Mouse (Mus musculus) WW6 (cell line): ENCODE results near the gene Nmnat1.
A peak's percentile ranks its signal among the peaks of the same experiment; 100 is the strongest.
"Not testable (repeated sequence)": the region's sequence is repeated elsewhere in the genome, so short reads cannot be mapped to it uniquely, and the experiment has no call there.

Experiments used
- DNase-seq: peaks from one replicate; pipeline ENCODE4 v3.0.0-alpha.2; 2013; ENCODE audit warnings: low read depth, low spot score

Nmnat1 gene

GRCm38 (mm10) chr4:149489415-149490240 is 4.6 kb upstream of the Nmnat1 start:
- no peak for DNase-seq

DNA sequence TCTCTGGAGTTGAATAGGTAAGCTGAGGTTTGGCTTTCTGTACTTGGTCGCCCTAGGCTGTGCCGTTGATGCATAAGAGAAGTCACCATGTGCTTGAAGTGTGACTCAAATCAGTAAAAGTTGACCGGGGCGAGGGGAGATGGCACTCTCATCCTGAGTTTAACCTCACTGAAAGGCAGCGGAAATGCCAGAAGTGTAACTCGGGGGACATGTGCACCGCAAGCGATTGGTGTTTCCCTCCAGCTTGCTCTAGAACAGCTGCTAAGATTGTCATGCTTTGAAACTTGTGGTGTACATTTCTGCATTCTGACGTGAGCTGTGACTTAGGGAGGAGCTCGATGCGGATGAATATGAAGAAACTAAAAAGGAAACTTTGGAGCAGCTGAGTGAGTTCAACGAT is 2.7 kb upstream of the Nmnat1 start:
- DNase-seq = no peak

DNA sequence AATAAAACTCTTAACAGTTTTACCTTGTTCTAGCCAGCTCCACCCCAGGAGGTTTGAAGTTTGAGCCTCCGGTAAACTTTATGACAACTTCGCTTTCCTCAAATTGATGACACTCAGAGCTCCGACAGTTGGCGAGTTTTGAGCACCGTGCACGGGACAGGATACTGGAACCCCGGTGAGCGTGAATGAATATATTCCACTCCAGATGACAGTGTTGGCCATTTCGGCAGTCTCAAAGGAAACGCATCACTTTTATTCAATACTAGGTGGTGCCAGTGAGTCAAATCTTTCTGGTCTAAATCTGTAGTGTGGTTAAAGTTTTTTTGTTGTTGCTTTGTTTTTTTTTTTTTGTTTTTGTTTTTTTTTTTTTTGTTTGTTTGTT is 814 bp upstream of the Nmnat1 start:
- DNase-seq = no peak

- no peak for DNase-seq
These were observed 436 bp downstream of the Nmnat1 start for GRCm38 (mm10) chr4:149484566-149484965.

GRCm38 (mm10) chr4:149477078-149477477 is 7.9 kb downstream of the Nmnat1 start, which contains the start of gene Tmem274:
Gene Tmem274, plus strand, starts transcription at chr4:149477378.
- DNase-seq = no peak

DNA sequence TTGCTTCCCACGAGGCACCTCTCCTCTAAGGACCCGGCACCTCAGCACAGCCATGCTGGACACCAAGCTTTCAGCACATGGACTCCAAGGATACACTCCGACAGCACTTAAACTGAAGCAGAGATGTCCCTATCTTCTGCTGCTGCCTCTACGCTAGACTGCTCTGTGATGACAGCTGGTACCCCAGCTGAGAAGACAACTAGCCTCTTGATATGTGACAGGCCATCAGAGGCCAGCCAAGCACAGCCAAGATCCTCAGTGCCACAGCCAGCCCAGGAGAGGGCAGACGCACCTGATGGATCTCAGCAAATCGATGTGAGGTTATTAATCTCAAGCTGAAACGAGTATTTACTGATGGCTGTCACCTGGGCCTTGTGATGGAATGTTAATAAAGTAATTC is 9.9 kb downstream of the Nmnat1 start:
- DNase-seq = no peak

- DNase-seq = no peak
These were observed 15.4 kb downstream of the Nmnat1 start for GRCm38 (mm10) chr4:149469557-149469956.

- DNase-seq = no peak
These were observed 21.5 kb downstream of the Nmnat1 start for GRCm38 (mm10) chr4:149463435-149463950.

- DNase-seq = no peak
These were observed 22.6 kb downstream of the Nmnat1 start for GRCm38 (mm10) chr4:149462305-149462971.

DNA sequence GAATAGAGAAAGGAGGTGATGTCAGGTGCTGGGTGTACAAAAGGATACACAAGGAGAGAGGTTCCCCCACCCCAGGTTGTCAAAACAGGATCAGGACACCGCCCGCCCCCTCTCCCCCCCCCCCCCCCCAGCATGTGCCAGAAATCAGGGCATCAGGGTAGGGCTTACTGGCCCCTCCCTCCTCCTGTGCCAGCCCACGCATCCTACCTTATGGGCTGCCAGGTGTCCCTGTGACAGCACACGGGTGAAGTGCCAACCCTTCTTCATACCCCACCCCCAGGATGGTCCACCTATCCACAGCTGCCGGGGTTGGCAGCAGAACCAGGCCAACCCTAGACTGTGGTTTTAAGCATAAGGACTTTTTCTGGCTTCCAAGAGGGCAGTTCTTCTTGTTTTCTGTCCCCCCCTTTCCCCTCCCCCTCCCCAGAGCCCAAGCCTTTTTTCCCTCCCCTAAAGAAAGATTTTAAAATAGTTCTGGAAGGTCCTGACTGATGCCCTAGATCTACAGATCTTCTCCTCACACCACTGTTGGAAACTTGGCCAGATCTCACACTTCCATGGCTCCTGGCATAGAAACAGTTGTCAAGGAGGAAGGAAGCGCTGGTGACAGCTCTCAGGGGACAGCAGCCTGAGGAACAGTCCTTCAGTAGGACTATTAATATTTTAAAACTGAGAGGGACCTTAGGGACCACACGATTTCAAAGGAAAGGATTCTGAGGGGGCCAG is 23.3 kb downstream of the Nmnat1 start:
- no peak for DNase-seq

DNA sequence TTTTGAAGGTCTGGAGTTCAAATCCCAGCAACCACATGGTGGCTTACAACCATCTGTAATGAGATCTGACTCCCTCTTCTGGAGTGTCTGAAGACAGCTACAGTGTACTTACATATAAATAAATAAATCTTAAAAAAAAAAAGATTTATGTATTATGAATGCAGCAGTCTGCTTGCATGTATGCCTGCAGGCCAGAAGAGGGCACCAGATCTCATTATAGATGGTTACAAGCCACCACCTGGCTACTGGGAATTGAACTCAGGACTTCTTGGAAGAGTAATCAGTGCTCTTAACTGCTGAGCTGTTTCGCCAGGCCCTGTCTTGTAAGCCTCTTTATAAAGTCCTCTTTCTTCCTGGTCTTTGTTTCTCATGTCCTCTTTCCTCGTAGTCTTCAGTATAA is 24.5 kb downstream of the Nmnat1 start:
- not testable (repeated sequence) for DNase-seq

- no peak for DNase-seq
These were observed 25.6 kb downstream of the Nmnat1 start for GRCm38 (mm10) chr4:149459425-149459824.

- DNase-seq = no peak
These were observed 26.5 kb downstream of the Nmnat1 start for GRCm38 (mm10) chr4:149458526-149458925.

- no peak for DNase-seq
These were observed 27.1 kb downstream of the Nmnat1 start for GRCm38 (mm10) chr4:149457831-149458430.

GRCm38 (mm10) chr4:149457163-149457562 is 27.8 kb downstream of the Nmnat1 start:
- not testable (repeated sequence) for DNase-seq

- no peak for DNase-seq
These were observed 30.1 kb downstream of the Nmnat1 start, which contains the start of gene Rbp7 for GRCm38 (mm10) chr4:149454879-149455278. Gene Rbp7, minus strand, starts transcription at chr4:149454978.

DNA sequence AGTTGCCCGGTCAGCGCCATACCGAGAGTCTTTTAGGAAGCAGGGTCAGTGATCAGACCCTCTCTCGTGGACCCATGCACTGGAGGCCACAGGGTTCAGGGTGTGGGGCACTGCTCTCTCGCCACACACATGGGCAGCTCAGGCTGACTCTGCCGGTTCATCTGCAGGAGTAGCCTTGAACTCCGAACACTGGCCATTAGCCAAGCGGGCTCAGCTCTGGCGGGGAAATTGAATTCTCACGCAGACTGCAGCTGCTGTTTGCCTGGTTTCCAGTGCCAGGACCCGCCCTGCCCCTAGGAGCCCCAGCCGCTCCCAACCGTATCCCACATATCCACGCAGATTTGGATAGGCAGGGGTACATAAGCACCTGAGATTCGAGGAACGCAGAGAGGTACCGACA is 30.7 kb downstream of the Nmnat1 start:
- no peak for DNase-seq

- DNase-seq = peak; percentile 46
These were observed 31.3 kb downstream of the Nmnat1 start for GRCm38 (mm10) chr4:149453656-149454055.

DNA sequence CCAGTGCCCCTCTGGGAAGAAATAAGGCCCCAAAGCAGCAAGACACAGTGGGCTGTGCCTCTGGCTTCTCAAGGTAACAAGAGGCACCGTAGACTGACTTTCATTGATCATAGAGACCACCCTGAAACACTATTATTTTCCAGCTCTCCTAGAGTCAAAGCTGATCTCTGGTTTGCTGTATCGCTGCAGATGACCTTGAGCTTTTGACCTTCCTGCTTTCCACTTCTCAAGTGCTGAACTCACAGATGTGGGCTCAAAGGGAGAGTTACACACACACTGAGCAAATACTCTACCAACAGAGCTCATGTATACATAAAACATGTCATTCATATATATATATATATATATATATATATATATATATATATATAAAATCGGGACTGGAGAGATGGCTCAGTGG is 34.4 kb downstream of the Nmnat1 start:
- no peak for DNase-seq

DNA sequence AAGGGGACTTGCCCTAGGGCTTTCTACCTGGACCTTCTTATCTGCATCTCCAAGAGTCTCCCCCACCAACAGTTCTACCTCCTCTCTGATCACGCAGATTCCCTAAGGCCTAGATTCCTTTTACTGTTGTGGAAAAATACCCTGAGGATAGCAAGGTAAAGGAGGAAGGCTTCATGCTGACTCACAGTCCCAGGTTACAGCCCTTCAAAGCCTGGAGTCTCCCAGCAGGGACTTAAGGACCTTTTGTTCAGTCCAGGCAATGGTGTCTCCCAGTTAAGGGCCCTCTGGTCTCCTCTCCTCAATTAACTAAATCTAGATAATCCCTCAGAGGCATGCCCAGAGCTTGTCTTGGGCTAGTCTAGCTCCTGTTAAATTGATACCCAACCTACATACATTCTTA is 38.7 kb downstream of the Nmnat1 start:
- peak; percentile 20 for DNase-seq

DNA sequence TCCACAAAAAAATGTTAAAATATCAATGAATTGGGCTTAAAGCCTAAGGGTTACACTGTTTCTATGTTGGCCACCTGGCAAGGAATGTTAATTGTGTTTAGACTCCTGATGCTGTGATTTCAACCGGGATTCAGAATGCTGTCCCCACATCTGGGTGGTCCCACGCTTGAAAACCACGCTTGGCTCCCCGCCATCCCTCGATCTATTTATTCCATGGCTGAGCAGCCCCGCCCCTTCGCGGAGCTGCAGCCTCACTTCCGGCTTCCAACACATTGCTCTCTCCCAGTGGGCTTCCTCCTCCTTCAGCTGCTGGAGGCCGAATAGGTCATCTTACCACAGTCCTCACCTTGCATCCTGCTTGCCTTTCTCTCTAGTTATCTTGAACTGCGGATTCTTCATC is 39.1 kb downstream of the Nmnat1 start:
- peak; percentile 40 for DNase-seq
